Mouse (Mus musculus) A20 (cell line): ENCODE results near the gene Lrit2.

Source experiments
- DNase-seq: peaks from one replicate; pipeline ENCODE4 v3.0.0-alpha.2; 2011; ENCODE audit warnings: low read depth, low spot score

Gene Lrit2

GRCm38 (mm10) chr14:37111371-37111770 lies 43.6 kb downstream of the Lrit2 start:
- no peak for DNase-seq

DNA sequence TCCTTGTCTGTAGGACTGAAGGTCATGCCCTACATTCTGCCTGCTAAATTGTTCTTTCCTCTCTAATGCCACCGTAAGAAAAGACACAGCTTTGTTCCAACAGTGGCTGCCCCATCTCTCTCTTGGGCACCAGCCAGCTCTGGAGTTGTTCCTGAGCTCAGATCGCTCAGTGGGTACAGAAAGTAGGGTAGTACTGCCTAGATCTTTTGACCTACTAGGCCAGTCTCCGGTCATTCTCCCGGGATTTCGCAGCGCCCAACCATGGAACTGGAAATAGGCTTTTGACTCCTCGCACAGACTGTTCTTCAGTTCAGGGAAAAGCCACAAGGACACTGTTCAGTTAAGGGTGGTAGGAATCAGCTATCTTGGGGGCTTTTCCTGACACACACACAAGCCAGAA lies 45.2 kb downstream of the Lrit2 start:
- DNase-seq, result no peak

GRCm38 (mm10) chr14:37113922-37114321 lies 46.2 kb downstream of the Lrit2 start, which contains the start of gene 2610528A11Rik:
2610528A11Rik (minus strand) TSS chr14:37114022.
- no peak for DNase-seq

GRCm38 (mm10) chr14:37119233-37119632 lies 51.5 kb downstream of the Lrit2 start:
- no peak for DNase-seq
